Mouse (Mus musculus) layer of hippocampus, adult 2 months (tissue): ENCODE measurements around the gene Olfr412. TPM values are rescaled to one million over a fixed set of nuclear protein-coding genes. Genes with fewer than 3 reads are reported as not detected.
A peak's percentile ranks its signal among the peaks of the same experiment; 100 is the strongest.

Experiments
- DNase-seq, 2 experiments: peaks; one replicate each; pipeline ENCODE4 v3.0.0; 2022; ENCODE audit warnings: low spot score in 2 of 2
- H3K27ac ChIP-seq: fragments of 200-600 bp; 2 replicates; pipeline ENCODE4 v1.8.1; 2022
- H3K4me3 ChIP-seq: fragments of 200-600 bp; 2 replicates; pipeline ENCODE4 v1.8.1; 2022; ENCODE audit warnings: mild to moderate bottlenecking
- CTCF ChIP-seq: fragments of 200-600 bp; conservative IDR thresholded peaks from 2 replicates; pipeline ENCODE4 v1.8.1; 2022; ENCODE audit warnings: antibody characterized with exemption, mild to moderate bottlenecking, moderate library complexity
- total RNA-seq, 2 experiments: library from RNA; stranded (reverse); gene quantifications; 2 replicates each; pipeline ENCODE4 v1.2.3; 2021

The Olfr412 gene
- total RNA-seq, 2 experiments from 2014 or later: not detected

- TF ChIP-seq CTCF: no peak
- DNase-seq: no peak
Measured at GRCm38 (mm10) chr11:74395583-74395982, 33.7 kb downstream of the Olfr412 start.

GRCm38 (mm10) chr11:74402126-74402525 is 40.3 kb downstream of the Olfr412 start:
- peak; percentile 71 for TF ChIP-seq CTCF
- DNase-seq: no peak
- Histone ChIP-seq H3K27ac (no peak overlapping the region), H3K4me3 (no peak overlapping the region)

More at GRCm38 (mm10) chr11:74395583-74395982, 33.7 kb downstream of the Olfr412 start:
- Histone ChIP-seq H3K27ac (no peak overlapping the region), H3K4me3 (no peak overlapping the region)

- TF ChIP-seq CTCF: no peak
- Histone ChIP-seq H3K4me3 (no peak overlapping the region), H3K27ac (no peak overlapping the region)
- DNase-seq: no peak
Measured at GRCm38 (mm10) chr11:74404216-74404615, 42.3 kb downstream of the Olfr412 start.

GRCm38 (mm10) chr11:74405201-74405600 is 43.3 kb downstream of the Olfr412 start:
- H3K27ac ChIP-seq: no peak overlapping the region
- no peak overlapping the region for H3K4me3 ChIP-seq
- DNase-seq: no peak
- TF ChIP-seq CTCF: no peak

GRCm38 (mm10) chr11:74408587-74409446 is 46.9 kb downstream of the Olfr412 start:
- DNase-seq: peak; percentile 84 to 88
- peak overlapping the region; percentile 51 for H3K27ac ChIP-seq
- no peak for TF ChIP-seq CTCF
- H3K4me3 ChIP-seq: no peak overlapping the region

GRCm38 (mm10) chr11:74409447-74409754 is 47.5 kb downstream of the Olfr412 start:
- no peak for DNase-seq
- Histone ChIP-seq H3K4me3 (no peak overlapping the region), H3K27ac (peak overlapping the region; percentile 51)
- TF ChIP-seq CTCF: no peak

- Histone ChIP-seq H3K27ac (peak overlapping the region; percentile 51), H3K4me3 (no peak overlapping the region)
- TF ChIP-seq CTCF: no peak
- DNase-seq: peak; percentile 42 to 47
Measured at GRCm38 (mm10) chr11:74409757-74410174, 47.9 kb downstream of the Olfr412 start.

- Histone ChIP-seq H3K4me3 (no peak overlapping the region), H3K27ac (no peak overlapping the region)
- no peak for TF ChIP-seq CTCF
- no peak for DNase-seq
Measured at GRCm38 (mm10) chr11:74411943-74412342, 50.1 kb downstream of the Olfr412 start.

- no peak overlapping the region for H3K4me3 ChIP-seq
- no peak for TF ChIP-seq CTCF
- peak overlapping the region; percentile 53; the same call in 1 of the 2 replicates for H3K27ac ChIP-seq
- DNase-seq: no peak
Measured at GRCm38 (mm10) chr11:74412462-74412861, 50.6 kb downstream of the Olfr412 start.

GRCm38 (mm10) chr11:74413449-74413972 is 51.6 kb downstream of the Olfr412 start:
- peak overlapping the region; percentile 51; the same call in 1 of the 2 replicates for H3K27ac ChIP-seq
- DNase-seq: peak in 1 of 2 experiments; percentile 32
- TF ChIP-seq CTCF: no peak
- no peak overlapping the region for H3K4me3 ChIP-seq

- no peak for DNase-seq
- peak overlapping the region; percentile 51; the same call in 1 of the 2 replicates for H3K27ac ChIP-seq
- no peak overlapping the region for H3K4me3 ChIP-seq
- TF ChIP-seq CTCF: no peak
Measured at GRCm38 (mm10) chr11:74414112-74414511, 52.2 kb downstream of the Olfr412 start.

- TF ChIP-seq CTCF: no peak
- DNase-seq: no peak
- Histone ChIP-seq H3K4me3 (no peak overlapping the region), H3K27ac (no peak overlapping the region)
Measured at GRCm38 (mm10) chr11:74415736-74416135, 53.9 kb downstream of the Olfr412 start.

Other genes starting within 250 kb of the Olfr412 start
- not detected for gene Olfr401, start 248.4 kb upstream of the Olfr412 start, total RNA-seq
- gene Olfr402, start 208.5 kb upstream of the Olfr412 start, total RNA-seq: not detected
- not detected for gene Olfr403, start 175.8 kb upstream of the Olfr412 start, total RNA-seq
- not detected for gene Olfr43, start 150.7 kb upstream of the Olfr412 start, total RNA-seq
- not detected for gene Olfr406, start 102.3 kb upstream of the Olfr412 start, total RNA-seq
- gene Olfr59, start 78.3 kb upstream of the Olfr412 start, total RNA-seq: not detected
- gene Olfr410, start 24.0 kb upstream of the Olfr412 start, total RNA-seq: not detected
- gene Olfr411, start 9.4 kb upstream of the Olfr412 start, total RNA-seq: not detected
- 100 to 1,000 TPM; 129 to 135 TPM for gene Rap1gap2, start 248.8 kb downstream of the Olfr412 start, total RNA-seq